Mouse (Mus musculus): ENCODE measurements around the gene Atg7. TPM values are rescaled to one million over a fixed set of nuclear protein-coding genes. Genes with fewer than 3 reads are reported as not detected.

Atg7 gene
- polyA plus RNA-seq, 1 experiment from 2014 or later = 21.6 TPM

DNA sequence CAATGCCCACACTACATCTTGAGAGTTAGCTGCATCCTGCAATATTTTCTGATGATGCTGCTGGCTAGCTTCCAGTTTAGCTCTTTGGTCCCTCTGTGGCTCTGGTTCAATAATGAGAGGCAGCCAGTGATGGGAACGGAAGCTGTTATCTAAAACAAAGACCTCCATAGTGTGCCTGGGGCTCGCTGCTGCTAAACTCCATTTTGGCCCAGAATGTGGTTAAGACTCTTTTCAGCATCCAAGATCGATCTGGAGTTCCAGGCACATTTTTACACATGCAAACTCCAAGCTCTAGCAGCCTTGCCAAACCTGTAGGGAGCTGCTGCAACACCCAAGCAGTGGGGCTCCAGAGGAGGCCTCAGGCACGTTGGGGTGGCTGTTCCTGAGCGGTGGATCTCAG, 76.2 kb downstream of the Atg7 start:
- no peak for TF ChIP-seq CTCF (IDR thresholded peaks at IDR 0.05; ENCODE audit: low read depth)
- WGBS = 37% methylated on average over 5 of the region's 5 CpGs
- H3K9ac ChIP-seq = no peak overlapping the region
- H3K27ac ChIP-seq (ENCODE audit: low read depth) = peak overlapping the region; percentile 54
- peak; percentile 74 for DNase-seq
- H3K27me3 ChIP-seq (ENCODE audit: insufficient read depth, low read length) = no peaks in the 10 kb centered on the region
- no peak overlapping the region for H3K4me2 ChIP-seq
- no peak overlapping the region for H3K4me3 ChIP-seq (ENCODE audit: low read depth, low read length)
- H3K4me1 ChIP-seq (ENCODE audit: insufficient read depth) = peaks cover 29% of the 10 kb centered on the region
- no peak for ATAC-seq (ENCODE audit: insufficient read depth)
- no peaks in the 10 kb centered on the region for H3K36me3 ChIP-seq (ENCODE audit: insufficient read depth)
- no peaks in the 10 kb centered on the region for H3K9me3 ChIP-seq (ENCODE audit: low read depth, low read length)

DNA sequence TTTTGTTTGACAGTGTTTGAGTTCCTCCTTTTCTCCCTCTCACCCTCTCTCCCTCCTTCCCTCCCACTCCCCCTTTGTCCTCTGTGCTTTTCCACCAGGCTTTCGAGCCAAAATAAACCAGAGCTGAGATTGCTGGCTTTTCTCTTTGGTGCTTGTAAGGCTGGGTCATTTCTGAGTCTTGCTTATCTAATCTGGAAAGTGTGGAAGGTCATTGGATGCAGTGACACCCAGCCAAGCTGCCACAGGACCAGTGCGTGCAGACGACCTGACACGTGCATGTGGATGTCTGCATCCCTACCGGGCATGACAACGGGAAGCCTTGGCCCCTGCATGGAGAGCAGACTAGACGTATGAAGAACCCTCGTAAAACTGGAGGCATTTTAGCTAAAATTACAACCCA, 76.8 kb downstream of the Atg7 start:
- no peak for ATAC-seq (ENCODE audit: insufficient read depth)
- TF ChIP-seq CTCF (IDR thresholded peaks at IDR 0.05; ENCODE audit: low read depth) = no peak
- Histone ChIP-seq H3K4me1 (ENCODE audit: insufficient read depth) (peaks cover 29% of the 10 kb centered on the region), H3K9me3 (ENCODE audit: low read depth, low read length) (no peaks in the 10 kb centered on the region), H3K36me3 (ENCODE audit: insufficient read depth) (no peaks in the 10 kb centered on the region), H3K9ac (no peak overlapping the region), H3K27ac (ENCODE audit: low read depth) (peak overlapping the region; percentile 8; the same call in 1 of the 2 replicates), H3K4me3 (ENCODE audit: low read depth, low read length) (no peak overlapping the region), H3K4me2 (no peak overlapping the region), H3K27me3 (ENCODE audit: insufficient read depth, low read length) (no peaks in the 10 kb centered on the region)
- DNase-seq = no peak
- whole genome bisulfite sequencing = 54% methylated on average over 8 of the region's 8 CpGs

DNA sequence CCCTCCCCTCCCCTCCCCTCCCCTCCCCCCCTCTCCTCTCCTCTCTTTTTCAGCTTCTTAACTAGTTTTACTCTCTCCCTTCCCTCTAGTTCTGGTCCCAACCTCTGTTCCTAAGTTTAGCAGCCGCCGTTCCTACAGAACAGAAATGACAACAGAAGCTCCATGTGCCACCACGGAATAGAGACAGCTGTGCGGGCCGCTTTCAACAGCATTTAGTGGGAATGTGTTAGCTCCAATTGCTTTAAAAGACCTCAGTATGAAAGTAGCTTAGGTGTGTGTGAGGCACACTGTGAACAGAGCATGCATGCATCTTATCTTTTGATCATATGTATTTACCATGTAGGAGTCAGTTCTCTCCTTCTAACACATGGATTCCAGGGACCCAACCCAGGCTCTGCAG, 79.1 kb downstream of the Atg7 start:
- no peak overlapping the region for H3K4me2 ChIP-seq
- no peak overlapping the region for H3K27ac ChIP-seq (ENCODE audit: low read depth)
- TF ChIP-seq CTCF (IDR thresholded peaks at IDR 0.05; ENCODE audit: low read depth) = no peak
- H3K4me3 ChIP-seq (ENCODE audit: low read depth, low read length) = no peak overlapping the region
- 81% methylated on average over 5 of the region's 5 CpGs for WGBS
- H3K9me3 ChIP-seq (ENCODE audit: low read depth, low read length) = no peaks in the 10 kb centered on the region
- DNase-seq (no peak), ATAC-seq (ENCODE audit: insufficient read depth) (no peak)
- H3K36me3 ChIP-seq (ENCODE audit: insufficient read depth) = no peaks in the 10 kb centered on the region
- peaks cover 32% of the 10 kb centered on the region for H3K4me1 ChIP-seq (ENCODE audit: insufficient read depth)
- H3K9ac ChIP-seq = no peak overlapping the region
- H3K27me3 ChIP-seq (ENCODE audit: insufficient read depth, low read length) = no peaks in the 10 kb centered on the region

DNA sequence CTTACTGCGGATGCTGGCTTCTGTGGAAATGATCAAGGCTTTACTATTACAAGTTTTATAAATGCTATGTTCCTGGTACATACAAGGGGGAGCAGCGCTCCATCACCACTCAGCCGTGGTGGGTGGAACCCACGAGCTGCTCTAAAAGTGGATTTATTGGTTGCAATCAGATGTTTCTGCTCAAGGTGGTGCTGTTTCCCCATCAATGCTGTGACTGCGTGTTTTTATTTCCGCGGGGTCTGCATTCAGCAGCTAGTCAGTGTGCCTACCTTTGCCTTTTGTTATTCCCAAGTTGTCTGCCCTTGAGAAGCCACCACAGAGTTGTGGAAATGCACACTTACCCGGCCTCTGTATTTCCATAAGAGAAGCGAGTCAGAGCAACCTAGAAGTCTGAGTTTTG, 81.0 kb downstream of the Atg7 start:
- H3K4me3 ChIP-seq (ENCODE audit: low read depth, low read length) = no peak overlapping the region
- H3K4me1 ChIP-seq (ENCODE audit: insufficient read depth) = peaks cover 32% of the 10 kb centered on the region
- peak; percentile 87 for DNase-seq
- no peak overlapping the region for H3K4me2 ChIP-seq
- H3K9ac ChIP-seq = peak overlapping the region; percentile 23; the same call in 1 of the 2 replicates
- ATAC-seq (ENCODE audit: insufficient read depth) = 0 out of 2 replicates have a peak, but pooled peaks have one; percentile 21
- TF ChIP-seq CTCF (IDR thresholded peaks at IDR 0.05; ENCODE audit: low read depth) = peak; percentile 87
- 20% methylated on average over 9 of the region's 9 CpGs for WGBS
- no peaks in the 10 kb centered on the region for H3K36me3 ChIP-seq (ENCODE audit: insufficient read depth)
- no peak overlapping the region for H3K27ac ChIP-seq (ENCODE audit: low read depth)
- no peaks in the 10 kb centered on the region for H3K9me3 ChIP-seq (ENCODE audit: low read depth, low read length)
- no peaks in the 10 kb centered on the region for H3K27me3 ChIP-seq (ENCODE audit: insufficient read depth, low read length)

DNA sequence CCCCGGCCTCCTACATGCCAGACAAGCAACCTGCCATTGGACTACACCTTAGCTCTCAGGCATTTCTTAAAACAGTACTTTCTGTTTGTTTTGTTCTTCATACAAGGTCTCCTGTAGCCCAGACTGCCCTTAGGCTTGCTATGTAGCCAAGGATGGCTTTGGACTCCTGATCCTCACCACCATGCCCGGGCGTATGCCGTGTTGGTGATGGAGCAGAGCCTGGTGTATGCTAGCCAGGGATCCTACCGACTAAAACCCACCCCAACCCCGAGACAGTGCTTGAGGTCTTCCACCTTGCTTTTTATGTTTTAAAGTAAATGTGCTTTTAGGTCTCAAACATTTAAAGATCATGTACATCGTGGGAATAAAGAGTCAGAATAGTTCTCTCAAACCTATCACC, 81.5 kb downstream of the Atg7 start:
- Histone ChIP-seq H3K27ac (ENCODE audit: low read depth) (peak overlapping the region; percentile 76; the same call in 1 of the 2 replicates), H3K4me1 (ENCODE audit: insufficient read depth) (peaks cover 29% of the 10 kb centered on the region), H3K4me2 (no peak overlapping the region), H3K9me3 (ENCODE audit: low read depth, low read length) (no peaks in the 10 kb centered on the region), H3K9ac (peak overlapping the region; percentile 23; the same call in 1 of the 2 replicates), H3K36me3 (ENCODE audit: insufficient read depth) (no peaks in the 10 kb centered on the region), H3K4me3 (ENCODE audit: low read depth, low read length) (no peak overlapping the region), H3K27me3 (ENCODE audit: insufficient read depth, low read length) (no peaks in the 10 kb centered on the region)
- WGBS = 62% methylated on average over 7 of the region's 7 CpGs
- no peak for TF ChIP-seq CTCF (IDR thresholded peaks at IDR 0.05; ENCODE audit: low read depth)
- no peak for ATAC-seq (ENCODE audit: insufficient read depth)
- no peak for DNase-seq

DNA sequence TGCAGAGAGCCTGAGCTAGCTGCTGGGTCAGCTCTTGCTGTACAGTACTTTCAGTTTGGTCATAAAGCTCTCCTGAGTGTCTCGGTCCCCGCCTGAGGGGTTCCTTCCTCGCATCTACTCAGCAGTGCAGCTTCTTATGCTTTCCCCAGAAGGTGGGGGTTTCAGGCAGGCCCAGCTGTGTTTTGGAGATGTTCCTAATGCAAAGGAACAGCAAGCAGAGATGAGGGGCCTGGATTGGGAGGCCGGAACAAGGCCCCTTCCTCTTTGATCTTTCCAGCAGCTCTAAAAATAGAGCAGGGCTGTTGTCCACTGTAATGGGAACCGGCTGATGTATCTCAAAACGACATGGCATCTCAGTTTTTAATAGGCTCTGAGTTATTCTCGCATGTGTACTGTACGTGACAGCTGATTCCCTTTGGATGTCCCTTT, 82.3 kb downstream of the Atg7 start:
- DNase-seq (peak; percentile 87), ATAC-seq (ENCODE audit: insufficient read depth) (peak; percentile 89)
- H3K4me1 ChIP-seq (ENCODE audit: insufficient read depth) = peaks cover 22% of the 10 kb centered on the region
- no peaks in the 10 kb centered on the region for H3K9me3 ChIP-seq (ENCODE audit: low read depth, low read length)
- no peak for TF ChIP-seq CTCF (IDR thresholded peaks at IDR 0.05; ENCODE audit: low read depth)
- peak overlapping the region; percentile 48 for H3K4me2 ChIP-seq
- H3K36me3 ChIP-seq (ENCODE audit: insufficient read depth) = no peaks in the 10 kb centered on the region
- no peak overlapping the region for H3K4me3 ChIP-seq (ENCODE audit: low read depth, low read length)
- WGBS = 15% methylated on average over 8 of the region's 8 CpGs
- H3K27me3 ChIP-seq (ENCODE audit: insufficient read depth, low read length) = no peaks in the 10 kb centered on the region
- H3K9ac ChIP-seq = peak overlapping the region; percentile 34
- peak overlapping the region; percentile 76 for H3K27ac ChIP-seq (ENCODE audit: low read depth)

DNA sequence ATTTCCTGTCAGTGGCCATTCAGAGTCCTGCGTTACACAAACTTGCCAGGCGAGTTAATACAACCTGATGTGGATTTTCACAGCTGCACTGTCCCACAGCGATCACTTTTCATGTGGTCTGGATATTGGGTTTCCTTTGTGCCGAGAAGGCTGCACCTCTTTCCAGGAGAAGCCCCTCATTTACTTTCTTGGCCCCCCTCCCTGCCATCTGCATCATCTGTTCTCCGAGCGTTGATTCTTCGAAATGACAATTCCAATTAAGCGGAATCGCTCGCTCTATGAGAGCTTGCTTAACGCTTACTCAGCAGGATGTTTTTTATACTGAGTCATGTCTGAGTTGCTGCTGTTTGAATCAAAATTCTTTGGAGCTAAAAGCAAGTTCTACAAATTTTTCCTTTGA, 83.8 kb downstream of the Atg7 start:
- ATAC-seq (ENCODE audit: insufficient read depth) (no peak), DNase-seq (peak; percentile 41)
- TF ChIP-seq CTCF (IDR thresholded peaks at IDR 0.05; ENCODE audit: low read depth) = no peak
- H3K4me2 ChIP-seq = no peak overlapping the region
- H3K36me3 ChIP-seq (ENCODE audit: insufficient read depth) = no peaks in the 10 kb centered on the region
- no peak overlapping the region for H3K9ac ChIP-seq
- WGBS = 61% methylated on average over 11 of the region's 11 CpGs
- no peaks in the 10 kb centered on the region for H3K27me3 ChIP-seq (ENCODE audit: insufficient read depth, low read length)
- no peak overlapping the region for H3K27ac ChIP-seq (ENCODE audit: low read depth)
- H3K9me3 ChIP-seq (ENCODE audit: low read depth, low read length) = no peaks in the 10 kb centered on the region
- H3K4me1 ChIP-seq (ENCODE audit: insufficient read depth) = peaks cover 22% of the 10 kb centered on the region
- no peak overlapping the region for H3K4me3 ChIP-seq (ENCODE audit: low read depth, low read length)

DNA sequence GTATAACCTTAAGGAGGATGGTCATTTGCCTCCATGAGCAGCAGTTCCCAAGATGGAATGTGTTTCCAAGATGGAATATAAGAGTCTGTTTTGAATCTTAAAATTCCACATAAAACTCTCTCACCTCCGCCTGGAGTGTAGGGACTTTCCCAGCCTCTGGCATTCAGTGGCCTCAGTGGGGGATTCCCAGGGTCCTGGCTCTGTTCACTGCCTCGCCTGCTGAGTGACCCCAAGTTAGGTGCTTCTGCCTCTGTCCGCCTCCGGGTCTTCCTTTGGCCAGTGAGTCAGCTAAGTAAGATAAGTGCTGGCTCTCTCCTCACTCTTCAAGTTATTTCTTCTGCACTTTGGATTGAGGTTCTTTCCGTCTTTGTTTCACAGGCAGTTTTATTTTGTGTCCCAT, 90.3 kb downstream of the Atg7 start:
- WGBS = 57% methylated on average over 5 of the region's 5 CpGs
- TF ChIP-seq CTCF (IDR thresholded peaks at IDR 0.05; ENCODE audit: low read depth) = no peak
- Histone ChIP-seq H3K4me1 (ENCODE audit: insufficient read depth) (no peaks in the 10 kb centered on the region), H3K4me3 (ENCODE audit: low read depth, low read length) (no peak overlapping the region), H3K4me2 (no peak overlapping the region), H3K9me3 (ENCODE audit: low read depth, low read length) (no peaks in the 10 kb centered on the region), H3K27ac (ENCODE audit: low read depth) (no peak overlapping the region), H3K9ac (no peak overlapping the region), H3K36me3 (ENCODE audit: insufficient read depth) (no peaks in the 10 kb centered on the region), H3K27me3 (ENCODE audit: insufficient read depth, low read length) (no peaks in the 10 kb centered on the region)
- DNase-seq = no peak
- ATAC-seq (ENCODE audit: insufficient read depth) = no peak
